Mouse (Mus musculus): ENCODE data around the gene Tenm4.

- no peak for TF ChIP-seq ZNF384 (IDR thresholded peaks at IDR 0.05; ENCODE audit: low read depth, low read length)
- TF ChIP-seq HCFC1 (IDR thresholded peaks at IDR 0.05; ENCODE audit: borderline replicate concordance, insufficient read depth, low read length), result no peak
- TF ChIP-seq MAFK (IDR thresholded peaks at IDR 0.05; ENCODE audit: insufficient read depth, low read depth, low read length), result no peak
These were observed 391.8 kb downstream of the Tenm4 start for GRCm38 (mm10) chr7:96562890-96563289.
